Mouse (Mus musculus): ENCODE measurements around the gene Fosb. TPM values are rescaled to one million over a fixed set of nuclear protein-coding genes. Genes with fewer than 3 reads are reported as not detected.

Gene Fosb
- polyA plus RNA-seq, 1 experiment from 2014 or later, result 0.17 TPM

DNA sequence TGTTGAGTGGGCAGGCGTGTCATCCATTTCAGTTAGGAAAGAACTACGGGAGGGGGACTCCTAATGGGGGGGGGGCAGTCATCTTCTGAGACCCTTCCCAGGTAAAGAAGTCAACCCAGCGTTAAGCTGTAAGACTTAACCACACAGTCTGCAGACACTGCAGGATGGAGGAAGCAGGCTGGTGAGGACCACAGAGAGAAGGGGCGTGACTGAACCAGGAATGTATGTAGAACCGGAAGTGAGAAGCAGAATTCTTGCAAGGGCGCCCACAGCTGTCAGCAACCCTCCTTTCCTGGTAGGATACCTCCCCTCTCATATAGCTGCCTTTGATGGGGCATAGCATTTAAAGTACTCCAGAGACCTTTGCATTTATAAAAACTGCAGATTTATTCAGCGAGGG, 53.3 kb downstream of the Fosb start:
- 78% methylated on average over 7 of the region's 7 CpGs for WGBS
- Histone ChIP-seq H3K27me3 (replicated peaks) (no peaks in the 10 kb centered on the region), H3K4me1 (0 out of 2 replicates have a peak, but pooled peaks cover 3% of the 10 kb centered on the region), H3K36me3 (peaks cover 47% of the 10 kb centered on the region), H3K9me3 (no peaks in the 10 kb centered on the region), H3K4me2 (no peak overlapping the region), H3K27ac (no peak overlapping the region), H3K9ac (no peak overlapping the region), H3K4me3 (replicated peaks) (no peak overlapping the region)
- ATAC-seq (ENCODE audit: insufficient read depth, low FRiP score, low read depth), result no peak

- no peak overlapping the region for H3K9ac ChIP-seq
- 84% methylated on average over 17 of the region's 17 CpGs for WGBS
- H3K27me3 ChIP-seq (replicated peaks), result no peaks in the 10 kb centered on the region
- ATAC-seq (ENCODE audit: insufficient read depth, low FRiP score, low read depth), result no peak
- H3K36me3 ChIP-seq, result peaks cover 43% of the 10 kb centered on the region
- no peak overlapping the region for H3K27ac ChIP-seq
- H3K4me2 ChIP-seq, result no peak overlapping the region
- no peak overlapping the region for H3K4me3 ChIP-seq (replicated peaks)
- no peaks in the 10 kb centered on the region for H3K9me3 ChIP-seq
- 0 out of 2 replicates have a peak, but pooled peaks cover 3% of the 10 kb centered on the region for H3K4me1 ChIP-seq
Measured at GRCm38 (mm10) chr7:19255395-19255794, 54.5 kb downstream of the Fosb start.

DNA sequence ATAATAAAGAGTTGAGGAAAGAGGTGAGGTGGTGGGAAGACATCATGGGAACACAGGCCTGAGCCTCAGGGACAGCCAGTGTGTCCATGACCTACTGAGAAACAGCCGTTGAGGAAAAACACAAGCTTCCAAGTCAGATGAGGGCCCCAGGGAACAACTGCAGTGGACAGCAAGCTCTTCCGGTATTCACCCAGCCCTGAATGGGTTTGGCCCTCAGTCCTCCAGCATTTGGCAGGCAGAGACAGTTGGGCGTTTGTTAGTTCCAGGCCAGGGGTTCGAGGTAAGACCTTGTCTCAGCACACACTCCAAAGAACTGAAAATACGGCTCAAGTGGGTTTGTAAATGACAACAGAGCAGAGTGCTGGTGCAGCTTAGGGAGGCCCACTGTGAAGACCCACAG, 56.4 kb downstream of the Fosb start:
- no peak overlapping the region for H3K9ac ChIP-seq
- H3K4me2 ChIP-seq, result no peak overlapping the region
- WGBS, result 57% methylated on average over 5 of the region's 5 CpGs
- no peaks in the 10 kb centered on the region for H3K27me3 ChIP-seq (replicated peaks)
- H3K27ac ChIP-seq, result no peak overlapping the region
- no peak overlapping the region for H3K4me3 ChIP-seq (replicated peaks)
- peaks cover 31% of the 10 kb centered on the region for H3K36me3 ChIP-seq
- H3K9me3 ChIP-seq, result no peaks in the 10 kb centered on the region
- 0 out of 2 replicates have a peak, but pooled peaks cover under 1% of the 10 kb centered on the region for H3K4me1 ChIP-seq
- no peak for ATAC-seq (ENCODE audit: insufficient read depth, low FRiP score, low read depth)

Other genes with a start within 250 kb of the Fosb start
- 13.7 and 15.1 TPM in 2 replicates for gene Dmwd, start 233.8 kb downstream of the Fosb start, polyA plus RNA-seq (2015; fragmentation: Nextera tagmentation; extraction: Ambion mirVana)
- gene Dmpk, start 226.2 kb downstream of the Fosb start, polyA plus RNA-seq (2015; fragmentation: Nextera tagmentation; extraction: Ambion mirVana), result 73.9 and 77.2 TPM in 2 replicates
- gene Six5, start 215.5 kb downstream of the Fosb start, polyA plus RNA-seq (2015; fragmentation: Nextera tagmentation; extraction: Ambion mirVana), result 10.8 and 12.1 TPM in 2 replicates
- 2.8 and 3.2 TPM in 2 replicates for gene Gm4969, start 191.7 kb downstream of the Fosb start, polyA plus RNA-seq (2015; fragmentation: Nextera tagmentation; extraction: Ambion mirVana)
- gene Fbxo46, start 190.2 kb downstream of the Fosb start, polyA plus RNA-seq (2015; fragmentation: Nextera tagmentation; extraction: Ambion mirVana), result 11.6 and 12.8 TPM in 2 replicates
- gene Qpctl, start 160.8 kb downstream of the Fosb start, polyA plus RNA-seq (2015; fragmentation: Nextera tagmentation; extraction: Ambion mirVana), result 13.5 and 14.7 TPM in 2 replicates
- gene Snrpd2, start 160.3 kb downstream of the Fosb start, polyA plus RNA-seq (2015; fragmentation: Nextera tagmentation; extraction: Ambion mirVana), result 131 and 141 TPM in 2 replicates
- 2.3 and 2.9 TPM in 2 replicates for gene Gipr, start 143.9 kb downstream of the Fosb start, polyA plus RNA-seq (2015; fragmentation: Nextera tagmentation; extraction: Ambion mirVana)
- 10.6 and 10.7 TPM in 2 replicates for gene Eml2, start 133.6 kb downstream of the Fosb start, polyA plus RNA-seq (2015; fragmentation: Nextera tagmentation; extraction: Ambion mirVana)
- 1.5 and 1.6 TPM in 2 replicates for gene Gpr4, start 97.5 kb downstream of the Fosb start, polyA plus RNA-seq (2015; fragmentation: Nextera tagmentation; extraction: Ambion mirVana)
- gene Opa3, start 81.7 kb downstream of the Fosb start, polyA plus RNA-seq (2015; fragmentation: Nextera tagmentation; extraction: Ambion mirVana), result 32.3 and 34.5 TPM in 2 replicates
- gene Vasp, start 38.2 kb downstream of the Fosb start, polyA plus RNA-seq (2015; fragmentation: Nextera tagmentation; extraction: Ambion mirVana), result 106 and 111 TPM in 2 replicates
- gene Ppm1n, start 30.0 kb downstream of the Fosb start, polyA plus RNA-seq (2015; fragmentation: Nextera tagmentation; extraction: Ambion mirVana), result 0.21 and 0.33 TPM in 2 replicates
- gene Rtn2, start 27.4 kb downstream of the Fosb start, polyA plus RNA-seq (2015; fragmentation: Nextera tagmentation; extraction: Ambion mirVana), result 10.6 and 13.9 TPM in 2 replicates
- 63.7 and 66.5 TPM in 2 replicates for gene Ercc1, start 34.7 kb upstream of the Fosb start, polyA plus RNA-seq (2015; fragmentation: Nextera tagmentation; extraction: Ambion mirVana)
- gene Cd3eap, start 49.4 kb upstream of the Fosb start, polyA plus RNA-seq (2015; fragmentation: Nextera tagmentation; extraction: Ambion mirVana), result 24.9 and 26.1 TPM in 2 replicates
- 7.8 and 8.9 TPM in 2 replicates for gene Ppp1r13l, start 49.7 kb upstream of the Fosb start, polyA plus RNA-seq (2015; fragmentation: Nextera tagmentation; extraction: Ambion mirVana)
- gene Ercc2, start 72.0 kb upstream of the Fosb start, polyA plus RNA-seq (2015; fragmentation: Nextera tagmentation; extraction: Ambion mirVana), result 13.5 and 14.8 TPM in 2 replicates
- 9.7 and 10.4 TPM in 2 replicates for gene Klc3, start 94.1 kb upstream of the Fosb start, polyA plus RNA-seq (2015; fragmentation: Nextera tagmentation; extraction: Ambion mirVana)
- gene Ckm, start 94.7 kb upstream of the Fosb start, polyA plus RNA-seq (2015; fragmentation: Nextera tagmentation; extraction: Ambion mirVana), result 17.4 and 19.1 TPM in 2 replicates
- gene Mark4, start 148.8 kb upstream of the Fosb start, polyA plus RNA-seq (2015; fragmentation: Nextera tagmentation; extraction: Ambion mirVana), result 7.8 and 7.9 TPM in 2 replicates
- 0.94 and 1.3 TPM in 2 replicates for gene Exoc3l2, start 153.3 kb upstream of the Fosb start, polyA plus RNA-seq (2015; fragmentation: Nextera tagmentation; extraction: Ambion mirVana)
- gene Bloc1s3, start 198.3 kb upstream of the Fosb start, polyA plus RNA-seq (2015; fragmentation: Nextera tagmentation; extraction: Ambion mirVana), result 2.2 and 2.4 TPM in 2 replicates
- gene Trappc6a, start 198.3 kb upstream of the Fosb start, polyA plus RNA-seq (2015; fragmentation: Nextera tagmentation; extraction: Ambion mirVana), result 103 and 105 TPM in 2 replicates
- 0.30 and 0.83 TPM in 2 replicates for gene Nkpd1, start 207.8 kb upstream of the Fosb start, polyA plus RNA-seq (2015; fragmentation: Nextera tagmentation; extraction: Ambion mirVana)

Measured in stomach, embryonic 15.5 days (tissue).